Mouse (Mus musculus) thymus, postnatal 0 days (tissue): ENCODE measurements around the gene Gnb1. TPM values are rescaled to one million over a fixed set of nuclear protein-coding genes. Genes with fewer than 3 reads are reported as not detected.
"Not testable (repeated sequence)": the region's sequence is repeated elsewhere in the genome, so short reads cannot be mapped to it uniquely, and the experiment has no call there.

Experiments
- DNase-seq: peaks from one replicate; pipeline ENCODE4 v3.0.0-alpha.2; 2015; ENCODE audit warnings: low spot score
- polyA plus RNA-seq: library from polyadenylated mRNA; unstranded; fragments of >200 nt; fragmentation: Nextera tagmentation; extraction: Ambion mirVana; gene quantifications from 2 replicates; pipeline ENCODE4 v1.2.1, GENCODE M21; 2015

Gnb1 gene
- 288 and 312 TPM in 2 replicates for polyA plus RNA-seq

DNA sequence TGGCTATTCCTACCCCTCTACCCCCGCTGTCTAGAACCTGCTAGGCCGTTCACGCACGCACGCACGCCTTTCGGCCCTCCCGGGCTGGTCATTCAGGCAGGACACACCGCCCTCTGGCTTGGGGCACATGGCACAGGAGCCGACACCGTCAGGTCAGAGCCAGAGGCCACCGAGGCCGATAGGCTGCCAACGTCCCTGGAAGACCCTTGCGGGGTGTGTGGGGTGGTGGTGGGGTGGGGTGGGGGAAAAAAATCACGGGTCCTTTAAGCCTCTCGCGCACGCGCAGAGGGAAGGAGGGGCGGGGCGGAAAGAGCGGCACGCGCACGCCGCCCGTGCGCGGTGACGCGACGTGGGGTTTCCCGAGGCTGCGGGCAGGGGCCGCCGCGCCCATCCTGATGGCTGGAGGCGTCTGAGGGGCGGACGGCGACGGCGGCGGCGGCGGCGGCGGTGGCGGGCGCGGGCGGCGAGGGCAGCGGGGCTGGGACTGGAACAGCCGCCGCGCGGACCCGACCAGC, at the start of gene Gnb1:
TSS of gene Gnb1 (plus strand) at position 372 of the 515 bp plus-strand sequence.
- DNase-seq: peak; percentile 90

DNA sequence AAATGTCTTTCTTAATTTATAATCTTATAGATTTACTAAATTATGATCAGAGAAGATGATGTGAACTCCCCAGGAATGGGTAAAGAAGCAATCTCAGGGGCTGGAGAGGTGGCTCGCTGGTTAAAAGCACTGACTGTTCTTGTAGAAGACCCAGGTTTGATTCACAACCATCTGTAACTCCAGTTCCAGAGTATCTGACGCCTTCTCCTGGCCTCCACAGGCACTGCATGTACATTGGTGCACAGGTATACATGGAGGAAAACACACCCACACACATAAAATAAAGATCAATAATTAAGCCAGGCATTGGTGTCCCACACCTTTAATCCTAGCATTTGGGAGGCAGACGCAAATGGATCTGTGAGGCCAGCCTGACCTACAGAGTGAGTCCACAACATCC, 48.4 kb upstream of the Gnb1 start:
- no peak for DNase-seq

DNA sequence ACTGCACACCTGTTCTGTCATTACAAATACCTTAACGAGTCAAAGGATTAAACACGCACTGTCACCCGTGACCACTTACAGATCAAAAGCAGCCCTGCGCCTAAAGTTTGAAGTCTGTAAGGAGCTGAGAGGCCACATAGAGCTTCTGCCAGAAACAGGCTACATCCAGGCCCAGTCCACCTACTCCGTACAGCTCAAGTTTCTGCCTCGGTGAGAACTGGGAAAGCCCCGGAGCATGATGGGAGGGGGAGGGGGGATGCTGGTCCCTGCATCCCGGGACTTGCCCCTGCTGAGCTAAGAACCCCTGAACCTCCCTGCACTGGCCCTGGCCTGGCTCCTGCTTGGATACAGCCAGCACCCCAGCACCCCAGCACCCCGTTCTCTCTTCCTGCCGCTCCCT, 39.6 kb upstream of the Gnb1 start:
- DNase-seq: no peak

DNA sequence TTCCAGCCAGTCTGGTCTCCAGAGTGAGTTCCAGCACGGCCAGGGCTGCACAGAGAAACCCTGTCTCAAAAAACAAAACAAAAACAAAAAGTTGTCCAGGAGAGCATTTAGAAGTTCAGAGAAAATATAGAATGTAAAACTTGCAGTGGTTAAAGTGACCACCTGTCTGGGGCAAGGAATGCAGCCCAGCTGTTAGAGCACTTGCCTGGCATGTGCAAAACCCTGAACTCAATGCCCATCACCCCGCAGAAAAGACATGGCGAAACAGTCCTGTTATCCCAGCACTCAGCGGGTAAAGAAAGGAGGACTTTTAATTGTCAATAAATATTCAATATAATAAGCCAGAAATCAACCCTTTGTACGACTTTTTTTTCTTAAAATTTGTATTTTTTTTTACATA, 32.6 kb upstream of the Gnb1 start:
- DNase-seq: no peak

DNA sequence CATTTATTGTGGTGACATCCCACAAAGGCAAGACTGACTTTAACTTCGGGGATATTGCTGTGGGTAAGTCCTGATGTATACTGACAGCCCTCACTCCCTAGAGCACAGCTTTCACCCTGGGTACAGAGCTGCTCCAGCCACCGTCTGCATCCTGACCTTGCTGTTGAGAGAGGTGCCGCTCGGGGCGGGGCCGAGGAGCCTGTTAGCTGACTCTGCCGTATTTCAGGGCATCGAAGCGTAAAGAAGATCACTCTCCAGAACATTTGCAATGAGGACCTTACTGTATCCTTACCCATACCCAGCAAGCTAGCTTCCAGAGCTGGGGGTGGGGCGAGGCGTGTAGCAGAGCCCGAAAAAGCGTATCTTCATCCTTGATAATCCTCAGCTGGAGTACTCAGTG, 28.1 kb upstream of the Gnb1 start:
- no peak for DNase-seq

DNA sequence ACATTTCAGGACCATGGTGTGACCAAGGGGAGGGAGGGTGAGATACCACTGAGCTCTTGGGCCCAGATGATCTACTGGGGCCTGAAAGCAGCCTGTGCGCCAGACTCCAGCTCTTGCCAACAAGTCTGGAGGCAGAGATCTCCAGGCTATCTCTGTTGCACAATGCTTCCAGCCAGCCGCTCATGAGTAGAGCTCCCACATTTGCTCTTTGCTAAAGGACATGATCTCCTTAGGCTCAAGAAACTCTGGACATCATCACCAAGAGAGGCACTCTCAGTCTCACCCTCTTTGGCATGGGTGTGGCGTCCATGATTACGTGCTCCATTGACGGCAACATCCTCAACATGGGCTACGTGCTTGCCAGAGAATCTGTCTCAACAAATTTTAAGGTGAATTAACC, 27.6 kb upstream of the Gnb1 start:
- no peak for DNase-seq

DNA sequence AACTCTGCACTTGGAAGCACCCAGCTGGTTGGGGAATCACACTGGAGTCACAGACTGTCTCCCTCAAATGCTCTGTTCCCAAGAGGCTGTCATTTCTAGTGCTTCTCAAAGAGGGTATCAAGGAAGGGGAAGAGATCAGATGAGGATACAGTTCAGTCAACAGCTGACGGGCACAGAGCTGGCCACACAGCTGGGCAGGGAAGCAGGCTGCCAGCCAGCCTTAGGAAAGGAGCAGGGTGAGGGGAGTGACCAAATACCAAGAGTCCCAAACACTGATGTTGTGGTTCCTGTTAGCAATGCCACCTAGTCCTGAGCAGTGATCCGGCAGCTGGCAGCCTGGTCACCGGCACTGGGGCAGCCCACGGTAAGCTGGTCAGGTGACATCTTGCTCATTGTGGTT, 27.1 kb upstream of the Gnb1 start:
- no peak for DNase-seq

DNA sequence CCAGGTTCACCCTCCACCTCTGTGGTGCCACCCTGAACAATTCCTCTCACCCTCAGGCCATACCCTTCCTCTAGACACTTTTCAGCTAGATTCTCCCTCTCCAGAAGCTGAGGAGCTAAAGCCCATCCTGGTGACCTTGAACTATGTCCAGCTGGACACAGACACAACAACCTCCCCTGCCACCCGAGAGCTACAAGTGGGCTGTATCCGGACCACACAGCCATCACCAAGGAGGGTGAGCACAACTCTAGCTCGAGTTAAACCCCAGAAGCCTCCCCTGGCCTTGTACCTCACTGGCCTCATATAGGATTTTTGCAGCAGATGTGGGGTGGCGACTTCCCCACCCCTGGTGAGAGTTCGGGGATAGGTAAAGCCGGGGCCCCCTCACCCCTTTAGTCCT, 25.6 kb upstream of the Gnb1 start:
- no peak for DNase-seq

DNA sequence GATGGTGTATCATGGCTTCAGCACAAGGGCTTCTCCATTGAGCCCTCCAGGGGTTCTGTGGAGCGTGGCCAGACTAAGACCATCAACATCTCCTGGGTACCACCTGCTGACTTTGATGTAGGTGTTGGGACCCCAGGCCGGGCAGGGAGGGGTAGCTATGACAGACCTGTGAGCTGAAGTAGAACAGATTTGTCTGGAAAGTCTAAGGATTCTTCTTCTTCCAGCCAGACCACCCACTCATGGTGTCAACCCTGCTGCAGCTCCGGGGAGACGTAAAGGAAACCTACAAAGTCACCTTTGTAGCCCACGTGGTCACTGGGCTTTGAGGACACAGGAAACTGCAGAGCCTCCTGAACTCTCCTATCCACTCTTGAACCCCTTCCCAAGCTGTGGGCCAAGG, 25.1 kb upstream of the Gnb1 start:
- no peak for DNase-seq

DNA sequence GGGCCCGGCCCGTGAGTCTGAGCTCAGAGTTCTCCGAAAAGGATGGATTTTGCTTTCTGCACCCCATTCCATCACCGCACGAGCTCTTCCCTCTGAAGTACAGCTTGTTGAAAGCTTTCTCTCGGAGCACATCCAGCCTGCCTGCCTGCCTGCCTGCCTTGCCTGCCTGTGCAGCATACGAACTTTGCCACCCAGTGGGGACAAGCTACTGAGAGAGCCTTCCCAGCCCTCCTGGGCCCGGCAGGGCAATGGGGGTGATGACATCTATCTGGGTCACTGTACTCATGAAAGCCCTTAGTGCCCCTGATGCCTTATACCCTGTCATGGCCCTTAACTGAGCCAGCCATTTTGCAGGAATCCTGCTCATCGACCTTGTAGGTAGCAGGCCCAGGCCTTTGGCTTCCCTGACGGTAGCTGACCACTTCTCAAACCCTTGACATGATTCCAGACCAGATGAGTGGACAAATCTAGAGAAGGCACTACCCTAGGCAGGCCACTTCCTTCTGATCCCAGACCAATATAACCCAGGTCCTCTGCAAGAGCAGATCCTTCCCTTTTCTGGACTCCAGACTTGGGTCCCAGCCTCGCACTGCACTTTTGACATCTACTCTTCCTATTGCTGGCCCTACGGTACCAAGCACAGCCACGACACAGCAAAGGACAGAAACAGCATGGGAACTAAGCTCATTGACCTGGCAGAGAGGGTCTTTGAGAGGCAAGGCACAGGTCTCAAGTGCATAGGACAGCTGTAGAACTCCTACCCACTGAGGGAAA, 23.7 kb upstream of the Gnb1 start:
- no peak for DNase-seq

DNA sequence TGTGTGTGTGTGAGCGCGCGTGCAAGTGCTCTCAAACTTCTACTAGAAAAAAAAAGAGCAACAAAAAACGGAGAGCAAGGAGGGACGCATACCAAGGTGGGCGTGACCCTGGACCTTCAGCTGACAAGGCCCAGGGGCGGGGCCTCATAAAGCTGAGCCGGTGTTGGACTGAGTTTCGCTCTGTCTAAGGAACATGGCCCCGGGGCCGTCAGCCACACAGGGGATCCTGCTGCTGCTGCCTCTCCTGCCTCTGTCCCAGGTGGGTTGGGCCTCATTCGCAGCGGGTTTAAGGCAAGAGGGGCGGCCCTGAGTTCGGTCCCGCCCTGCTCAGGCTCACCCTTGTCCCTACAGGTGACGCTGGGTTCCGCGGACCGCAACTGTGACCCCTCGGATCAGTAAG, 22.2 kb upstream of the Gnb1 start, which contains the start of gene Tmem52:
TSS of gene Tmem52 (plus strand) at position 163 of the 400 bp plus-strand sequence.
- peak; percentile 38 for DNase-seq

DNA sequence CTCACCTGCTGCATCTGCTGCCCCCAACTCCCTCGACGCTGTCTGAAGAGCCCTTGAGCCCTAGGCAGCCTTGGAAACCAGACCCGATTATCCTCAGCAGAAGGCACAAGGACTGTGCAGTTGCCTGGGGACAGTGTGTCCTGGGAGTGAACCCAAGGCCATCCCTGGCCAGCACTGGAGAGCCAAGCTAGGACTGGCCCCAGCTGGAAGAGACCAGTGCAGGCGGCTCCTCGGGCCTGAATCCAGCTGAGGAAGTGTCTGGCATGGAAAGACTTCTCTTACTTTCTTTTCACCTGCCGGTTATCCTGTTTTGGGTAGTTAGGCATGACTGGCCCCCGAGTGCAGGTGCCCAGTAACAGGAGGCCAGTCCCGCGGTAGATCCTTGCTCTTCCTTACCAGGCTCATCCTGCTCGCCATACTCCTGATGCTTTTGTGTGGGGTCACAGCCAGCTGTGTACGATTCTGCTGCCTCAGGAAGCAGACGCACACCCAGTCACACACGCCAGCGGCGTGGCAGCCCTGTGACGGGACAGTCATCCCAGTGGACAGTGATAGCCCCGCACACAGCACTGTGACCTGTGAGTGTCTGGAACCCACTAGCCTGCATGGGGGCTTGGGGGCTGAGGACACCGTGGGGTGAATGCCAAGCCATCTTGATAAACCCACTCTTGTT, 21.4 kb upstream of the Gnb1 start:
- no peak for DNase-seq

DNA sequence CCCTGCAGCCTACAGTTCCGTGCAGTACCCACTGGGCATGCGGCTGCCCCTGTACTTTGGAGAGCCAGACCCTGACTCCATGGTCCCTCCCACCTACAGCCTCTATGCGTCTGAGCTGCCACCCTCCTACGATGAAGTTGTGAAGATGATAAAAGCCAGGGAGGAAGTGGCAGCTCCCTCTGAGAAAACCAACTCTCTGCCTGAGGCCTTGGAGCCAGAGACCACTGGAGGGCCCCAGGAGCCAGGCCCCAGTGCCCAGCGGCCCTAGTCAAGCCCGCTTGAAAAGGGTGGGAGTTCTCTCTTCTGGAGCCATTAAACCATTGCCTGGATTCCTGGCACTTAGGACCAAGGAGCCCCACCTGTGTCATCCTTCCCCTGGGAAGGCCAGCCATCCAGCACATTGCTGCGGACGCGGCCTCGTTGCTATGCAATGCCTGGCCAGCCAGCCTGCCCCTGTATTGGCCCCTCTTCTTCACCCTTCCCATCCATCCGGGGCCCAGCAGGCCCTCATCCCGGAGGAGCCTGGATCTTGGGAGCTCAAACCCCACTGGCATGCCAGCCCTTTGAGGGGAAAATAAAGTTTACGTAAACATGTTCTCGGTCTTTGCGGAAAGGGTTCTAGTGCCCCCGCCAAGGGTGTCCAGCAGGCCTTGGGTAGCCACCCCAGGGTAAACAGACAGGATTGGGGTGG, 20.8 kb upstream of the Gnb1 start:
- DNase-seq: no peak

DNA sequence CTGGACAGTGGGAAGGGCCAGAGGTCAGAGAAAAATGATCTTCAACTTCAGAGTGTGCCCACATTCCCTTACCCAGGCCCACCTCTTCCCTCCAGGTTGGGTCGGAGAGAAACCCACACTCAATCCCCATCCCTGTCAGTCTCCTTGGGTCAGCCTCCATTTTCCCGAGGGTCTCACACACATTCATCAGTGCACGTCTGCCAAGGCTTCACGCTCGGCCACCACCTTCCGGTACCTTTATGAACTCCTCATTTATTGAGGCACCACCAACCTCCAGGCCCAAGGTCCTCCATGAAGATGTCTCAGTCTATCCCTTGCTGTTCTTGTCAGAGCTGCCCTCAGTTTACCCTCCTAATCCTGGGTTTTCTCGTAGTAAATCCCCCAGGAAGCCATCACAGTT, 20.2 kb upstream of the Gnb1 start:
- DNase-seq: no peak

DNA sequence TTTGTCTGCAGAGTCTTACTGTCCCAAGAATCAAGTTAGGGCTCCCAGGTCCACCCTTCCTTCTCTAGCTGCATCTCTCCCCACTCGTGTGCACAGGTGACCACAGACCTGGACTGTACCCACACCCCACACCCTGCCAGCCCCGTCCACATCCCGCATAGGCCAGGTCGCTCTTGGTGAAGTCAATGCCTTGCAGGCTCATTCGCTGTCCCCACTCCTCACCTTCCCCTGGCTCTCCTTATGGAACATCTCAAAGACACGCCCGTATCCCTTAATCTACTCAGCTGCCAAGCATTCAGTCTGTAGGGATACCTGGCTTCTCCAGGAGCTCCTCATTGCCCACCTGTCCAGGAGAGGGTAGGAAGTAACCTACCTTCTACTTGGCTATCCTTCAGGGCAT, 19.8 kb upstream of the Gnb1 start:
- DNase-seq: no peak

DNA sequence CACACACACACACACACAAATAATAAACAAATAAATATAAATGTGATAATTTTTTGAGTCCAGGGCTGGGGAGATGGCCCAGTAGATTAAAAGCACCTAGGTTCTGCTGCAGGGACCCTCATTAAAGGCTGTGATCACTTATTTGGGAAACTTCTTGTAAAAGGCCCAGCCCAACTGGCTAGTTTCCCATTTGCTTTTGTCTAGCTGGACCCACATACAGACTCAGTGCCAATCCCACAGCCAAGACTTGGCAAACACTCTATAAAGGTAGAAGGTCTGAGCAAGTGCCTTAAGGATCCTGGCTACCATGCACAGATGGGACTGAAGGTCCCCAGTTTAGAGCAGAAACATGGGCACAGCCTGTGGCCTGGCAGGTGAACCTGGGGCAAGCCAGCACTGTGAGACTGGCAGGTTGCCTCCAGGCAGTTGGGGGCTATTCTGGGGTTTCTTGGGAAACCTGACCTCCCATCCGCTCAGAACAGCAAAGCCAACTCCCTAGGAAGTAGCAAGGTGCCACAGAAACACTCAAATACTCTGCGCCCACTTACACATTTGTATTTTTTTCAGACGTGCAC, 18.4 kb upstream of the Gnb1 start:
- no peak for DNase-seq

DNA sequence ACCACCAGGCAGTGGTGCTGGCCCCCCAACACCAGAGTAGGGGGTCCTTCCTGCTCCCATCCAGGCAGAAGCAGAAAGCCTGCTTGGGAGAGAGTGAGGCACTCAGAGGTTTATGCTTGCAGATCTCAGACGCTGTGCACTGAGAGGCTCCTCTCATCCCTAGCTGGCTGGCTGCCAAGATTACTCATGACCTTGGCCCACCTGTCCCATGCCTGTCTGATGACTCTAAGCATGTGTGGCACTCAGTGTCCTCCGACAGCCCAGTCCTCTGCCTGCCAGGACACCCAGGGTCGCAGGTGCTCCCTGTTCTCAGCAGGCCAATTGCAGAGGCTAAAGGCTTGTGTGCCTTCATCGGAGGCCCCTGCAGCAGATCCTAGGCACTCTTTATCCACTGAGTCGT, 17.8 kb upstream of the Gnb1 start:
- no peak for DNase-seq

DNA sequence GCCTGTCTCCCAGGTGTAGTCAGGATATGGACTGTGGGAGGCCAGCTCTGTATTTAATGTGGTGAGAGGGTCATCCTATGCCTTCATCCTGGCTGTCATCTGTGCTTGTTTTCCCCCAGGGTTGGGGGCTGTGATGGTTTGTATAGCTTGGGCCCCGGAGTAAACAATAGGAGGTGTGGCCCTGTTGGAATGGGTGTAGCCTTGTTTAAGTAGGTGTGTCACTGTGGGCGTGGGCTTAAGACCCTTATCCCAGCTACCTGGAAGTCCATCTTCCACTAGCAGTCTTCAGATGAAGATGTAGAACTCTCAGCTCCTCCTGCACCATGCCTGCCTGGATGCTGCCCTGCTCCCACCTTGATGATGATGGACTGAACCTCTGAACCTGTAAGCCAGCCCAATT, 17.4 kb upstream of the Gnb1 start:
- not testable (repeated sequence) for DNase-seq

DNA sequence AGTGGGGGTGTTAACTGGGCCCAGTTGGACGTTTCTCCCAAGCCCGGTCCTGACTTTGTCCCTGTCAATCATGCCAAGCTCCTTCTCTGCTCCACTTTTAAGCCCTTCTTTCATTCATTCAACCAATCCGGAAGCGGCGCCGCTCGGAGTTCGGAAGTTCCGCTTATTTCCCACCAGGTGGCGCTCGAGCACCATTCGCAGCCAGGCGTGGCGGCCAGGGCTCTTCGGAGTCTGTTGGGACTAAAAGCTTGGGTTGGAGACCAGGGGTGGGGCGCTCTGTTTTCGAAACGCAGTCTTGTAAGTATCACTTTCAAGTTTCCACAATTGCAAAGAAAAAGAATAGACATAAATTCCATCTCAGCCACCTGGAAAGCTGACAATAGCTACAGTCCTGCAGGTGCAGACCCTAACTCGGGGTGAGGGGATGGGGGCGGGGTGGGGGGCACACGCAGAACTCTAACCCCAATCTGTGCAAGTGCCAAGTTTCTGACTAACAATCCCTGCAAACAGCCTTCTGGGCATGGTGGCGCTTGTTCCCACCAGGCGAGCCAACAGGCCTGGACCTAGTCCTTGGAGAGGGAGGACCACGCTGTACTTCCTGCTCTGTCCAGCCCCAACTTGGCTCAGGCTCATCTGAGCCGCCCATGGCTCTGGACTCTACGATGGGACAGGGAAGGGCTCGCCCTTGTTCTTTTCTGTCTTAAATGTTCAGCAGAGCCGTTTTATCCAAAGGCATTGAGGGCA, 9.6 kb upstream of the Gnb1 start:
- peak; percentile 87 for DNase-seq

DNA sequence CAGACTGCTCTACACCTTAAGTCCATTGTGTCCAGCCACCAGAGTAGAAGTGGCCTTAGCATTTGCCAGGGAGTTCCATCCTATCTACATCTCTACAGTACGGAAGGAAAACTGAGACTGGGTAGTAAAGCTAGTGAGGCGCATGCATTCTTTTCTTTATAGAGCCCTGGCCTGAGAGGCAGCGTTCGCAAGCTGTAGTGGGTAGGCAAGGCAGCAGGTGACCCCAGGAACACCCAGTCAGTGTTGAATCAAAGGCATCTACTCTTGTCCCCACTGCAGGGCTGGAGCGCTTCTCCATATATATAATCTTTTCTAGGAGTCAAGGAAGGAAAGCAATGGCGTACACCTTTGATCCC, 9.1 kb upstream of the Gnb1 start:
- DNase-seq: no peak
